Mouse (Mus musculus) embryonic facial prominence, embryonic 10.5 days (tissue): ENCODE results near the gene Vmn2r79. TPM values are rescaled to one million over a fixed set of nuclear protein-coding genes. Genes with fewer than 3 reads are reported as not detected.
"Not testable (repeated sequence)": the region's sequence is repeated elsewhere in the genome, so short reads cannot be mapped to it uniquely, and the experiment has no call there.

Experiments used
- DNase-seq: peaks from one replicate; pipeline ENCODE4 v3.0.0-alpha.2; 2017; ENCODE audit warnings: low spot score
- H3K27ac ChIP-seq: fragments of 300-500 bp; sonication (generic); replicated peaks from 2 replicates; pipeline ENCODE4 v1.5.1; 2016; ENCODE audit warnings: mild to moderate bottlenecking
- H3K27me3 ChIP-seq: fragments of 300-500 bp; sonication (generic); replicated peaks from 2 replicates; pipeline ENCODE4 v1.6.1; 2016; ENCODE audit warnings: low read depth, mild to moderate bottlenecking; ENCODE audit not compliant: poor library complexity, severe bottlenecking
- H3K36me3 ChIP-seq: fragments of 300-500 bp; sonication (generic); replicated peaks from 2 replicates; pipeline ENCODE4 v1.6.1; 2016; ENCODE audit warnings: mild to moderate bottlenecking, moderate library complexity
- H3K4me1 ChIP-seq: fragments of 300-500 bp; sonication (generic); 2 replicates; pipeline ENCODE4 v1.6.1; 2016
- H3K4me3 ChIP-seq: fragments of 300-500 bp; sonication (generic); 2 replicates; pipeline ENCODE4 v1.5.1; 2016; ENCODE audit warnings: mild to moderate bottlenecking, moderate library complexity
- H3K9me3 ChIP-seq: fragments of 300-500 bp; sonication (generic); 2 replicates; pipeline ENCODE4 v1.6.1; 2016; ENCODE audit warnings: mild to moderate bottlenecking
- WGBS: fragments of 180-500 bp; shearing (Covaris S2); methylation state at CpG from one replicate; pipeline ENCODE4 v1.1.7; 2016; 5-methylcytosine and 5-hydroxymethylcytosine counted together
- polyA plus RNA-seq: library from polyadenylated mRNA; unstranded; fragments of >200 nt; fragmentation: Nextera tagmentation; extraction: Ambion mirVana; gene quantifications from 2 replicates; pipeline ENCODE4 v1.2.1, GENCODE M21; 2016

Gene Vmn2r79
- polyA plus RNA-seq: not detected in 2 replicates

- not testable (repeated sequence) for H3K4me1 ChIP-seq, H3K36me3 ChIP-seq, H3K4me3 ChIP-seq, H3K9me3 ChIP-seq, H3K27me3 ChIP-seq, DNase-seq, H3K27ac ChIP-seq
- WGBS: 97% methylated on average over 1 of the region's 1 CpGs
Measured at GRCm38 (mm10) chr7:86995815-86996214, at the start of gene Vmn2r79. Vmn2r79 (plus strand) TSS chr7:86996115.

- no peak for DNase-seq
- 62% methylated on average over 1 of the region's 1 CpGs for WGBS
- no peaks in the 10 kb centered on the region for H3K4me1 ChIP-seq
- H3K27ac ChIP-seq: no peak overlapping the region
- no peak overlapping the region for H3K4me3 ChIP-seq
- no peaks in the 10 kb centered on the region for H3K36me3 ChIP-seq
- H3K9me3 ChIP-seq: no peaks in the 10 kb centered on the region
- H3K27me3 ChIP-seq: no peaks in the 10 kb centered on the region
Measured at GRCm38 (mm10) chr7:86994700-86995099, 1.2 kb upstream of the Vmn2r79 start.

GRCm38 (mm10) chr7:87026486-87026885, 30.6 kb downstream of the Vmn2r79 start:
- H3K36me3 ChIP-seq, H3K27me3 ChIP-seq, H3K9me3 ChIP-seq, H3K27ac ChIP-seq, H3K4me1 ChIP-seq, DNase-seq, H3K4me3 ChIP-seq: not testable (repeated sequence)

- H3K27ac ChIP-seq: no peak overlapping the region
- H3K27me3 ChIP-seq: no peaks in the 10 kb centered on the region
- H3K4me1 ChIP-seq: no peaks in the 10 kb centered on the region
- no peak for DNase-seq
- 88% methylated on average over 4 of the region's 4 CpGs for WGBS
- no peak overlapping the region for H3K4me3 ChIP-seq
- no peaks in the 10 kb centered on the region for H3K9me3 ChIP-seq
- H3K36me3 ChIP-seq: no peaks in the 10 kb centered on the region
Measured at GRCm38 (mm10) chr7:87063576-87063975, 67.7 kb downstream of the Vmn2r79 start.

Other genes starting within 250 kb of the Vmn2r79 start
- gene Folh1, start 220.2 kb upstream of the Vmn2r79 start, polyA plus RNA-seq: 0.21 TPM in 1 of 2 replicates, not detected in the other
- gene Vmn2r77, start 201.1 kb upstream of the Vmn2r79 start, polyA plus RNA-seq: not detected in 2 replicates
- gene Vmn2r78, start 81.0 kb upstream of the Vmn2r79 start, polyA plus RNA-seq: not detected in 2 replicates
- 5.2 and 5.7 TPM in 2 replicates for gene Nox4, start 250.0 kb downstream of the Vmn2r79 start, polyA plus RNA-seq